Mouse (Mus musculus) bone marrow, adult 2 months (tissue): ENCODE data around the gene Ankrd63.

Source experiments
- CTCF ChIP-seq: fragments of 200-500 bp; IDR thresholded peaks from 2 replicates; pipeline ENCODE4 v1.5.1; 2011; ENCODE audit warnings: low read length, control low read depth; ENCODE audit not compliant: control insufficient read depth, insufficient read depth
- POLR2A ChIP-seq: fragments of 200-500 bp; IDR thresholded peaks from 2 replicates; pipeline ENCODE4 v1.6.1; 2011; ENCODE audit warnings: low read depth, mild to moderate bottlenecking, control low read depth, low read length, borderline replicate concordance; ENCODE audit not compliant: control insufficient read depth

DNA sequence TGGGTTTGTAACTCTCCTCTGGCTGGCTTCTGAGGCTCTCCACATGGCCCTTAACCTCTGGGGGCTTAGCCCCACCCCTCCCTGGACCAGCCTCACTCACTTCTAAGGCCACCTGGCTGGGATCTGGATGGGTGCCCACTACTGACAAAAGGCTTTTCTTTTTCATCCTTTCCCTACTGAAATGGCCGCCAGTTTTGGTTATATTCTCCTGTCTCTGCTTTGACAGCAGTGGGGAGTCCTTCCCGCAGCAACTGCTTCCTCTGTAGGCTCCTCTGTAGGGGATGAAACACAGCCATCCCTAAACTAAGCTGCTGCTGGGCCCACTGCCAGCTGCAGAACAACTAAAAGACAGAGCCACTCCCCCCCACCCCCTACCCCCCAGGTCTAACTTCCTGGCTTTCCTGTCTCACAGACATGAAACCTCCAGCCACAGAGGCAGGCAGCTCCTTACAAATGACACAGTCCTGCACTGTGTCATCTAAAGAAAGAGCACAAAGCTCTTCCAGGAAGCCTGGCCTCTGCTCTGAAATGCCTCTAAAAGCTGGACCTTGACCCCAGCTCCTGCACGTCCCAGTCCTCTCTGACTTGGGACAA, 47.0 kb downstream of the Ankrd63 start:
- TF ChIP-seq CTCF: no peak
- TF ChIP-seq POLR2A: no peak
